In genomic region chr12:83916884-83917283, GRCm38 (mm10) we compare ENCODE assay signal across 11 mouse cellular contexts. TPM values are rescaled to one million over a fixed set of nuclear protein-coding genes. Genes with fewer than 3 reads are reported as not detected.
A peak's percentile ranks its signal among the peaks of the same experiment; 100 is the strongest.
DNase-seq lines count a peak whose midpoint lies in the region; ATAC-seq lines count a peak whose summit lies in the region.
"Had no signal": no experiment of that assay in that cellular context is flagged by ENCODE, and none has a peak within 500 bp of the region (broad histone marks: within the 10 kb centered on the region; RNA-seq: fewer than 3 reads in every experiment).

No protein-coding gene starts in this region.

- 0 out of 2 replicates have a peak overlapping the region, but pooled peaks have one; percentile 3 for H3K4me2 ChIP-seq in kidney, embryonic 15.5 days
- no peak overlapping the region for H3K4me2 ChIP-seq in forebrain, embryonic 16.5 days (ENCODE audit: low read length)
- H3K4me2 ChIP-seq: midbrain, embryonic 15.5 days had no signal

- peak; percentile 15 to 55 for DNase-seq in adrenal gland, adult (ENCODE audit: inconsistent age in 2 of 2, low spot score in 1 of 2)
- no peak for DNase-seq in adrenal gland, postnatal 25 days
- no peak for DNase-seq in kidney, adult 18-20 months
- peak; percentile 39 to 55 for DNase-seq in heart, postnatal 14 days
- peak; percentile 23 for DNase-seq in lung, postnatal 25 days (ENCODE audit: low spot score)
- DNase-seq: layer of hippocampus, postnatal 36 days had no signal

- peaks cover 24% of the 10 kb centered on the region for H3K4me1 ChIP-seq in kidney, embryonic 15.5 days
- H3K4me1 ChIP-seq in forebrain, embryonic 16.5 days (replicated peaks; ENCODE audit: control insufficient read depth, insufficient read depth, low read length): peaks cover 11% of the 10 kb centered on the region

- WGBS in kidney, embryonic 15.5 days: 59% methylated on average over 9 of the region's 9 CpGs
- 83% methylated on average over 9 of the region's 9 CpGs for WGBS in forebrain, embryonic 16.5 days

- no peaks in the 10 kb centered on the region for H3K9me3 ChIP-seq in kidney, embryonic 15.5 days (replicated peaks)
- no peaks in the 10 kb centered on the region for H3K9me3 ChIP-seq in forebrain, embryonic 16.5 days (ENCODE audit: control insufficient read depth, low read length)
- H3K9me3 ChIP-seq: midbrain, embryonic 15.5 days had no signal

- no peak overlapping the region for H3K4me3 ChIP-seq in kidney, embryonic 15.5 days (replicated peaks)
- no peak overlapping the region for H3K4me3 ChIP-seq in forebrain, embryonic 16.5 days (replicated peaks; ENCODE audit: low read length)
- H3K4me3 ChIP-seq: midbrain, embryonic 15.5 days had no signal

- intact Hi-C loops in heart, postnatal 14 days (cut with DNase I): no loop called here

- no peak for ATAC-seq in kidney, embryonic 15.5 days (replicated peaks; ENCODE audit: low FRiP score)
- ATAC-seq in forebrain, embryonic 16.5 days: no peak
- ATAC-seq in erythroid progenitor cell, adult 5-6 weeks (replicated peaks; ENCODE audit: low FRiP score, poor library complexity, severe bottlenecking): no peak
- ATAC-seq: hindbrain, embryonic 16.5 days; midbrain, embryonic 15.5 days had no signal

- H3K27ac ChIP-seq in kidney, embryonic 15.5 days: 0 out of 2 replicates have a peak overlapping the region, but pooled peaks have one; percentile 58
- H3K27ac ChIP-seq in forebrain, embryonic 16.5 days (ENCODE audit: low read length): no peak overlapping the region
- H3K27ac ChIP-seq: midbrain, embryonic 15.5 days had no signal

- no peaks in the 10 kb centered on the region for H3K27me3 ChIP-seq in kidney, embryonic 15.5 days
- H3K27me3 ChIP-seq in forebrain, embryonic 16.5 days (replicated peaks; ENCODE audit: control insufficient read depth, insufficient read depth, low read length): no peaks in the 10 kb centered on the region
- H3K27me3 ChIP-seq: midbrain, embryonic 15.5 days had no signal

- H3K36me3 ChIP-seq in kidney, embryonic 15.5 days: peaks cover 9% of the 10 kb centered on the region; the same call in 1 of the 2 replicates
- H3K36me3 ChIP-seq in forebrain, embryonic 16.5 days (ENCODE audit: control insufficient read depth, insufficient read depth): no peaks in the 10 kb centered on the region
- H3K36me3 ChIP-seq: midbrain, embryonic 15.5 days had no signal

- no peak overlapping the region for H3K9ac ChIP-seq in kidney, embryonic 15.5 days
- H3K9ac ChIP-seq in forebrain, embryonic 16.5 days (replicated peaks; ENCODE audit: low read depth, low read length): no peak overlapping the region
- H3K9ac ChIP-seq: midbrain, embryonic 15.5 days had no signal

RNA-seq across cellular contexts. Expression of gene Numb, which starts 4.8 kb away (rescaled TPM):
- 47.5 and 52.1 TPM in 2 replicates for total RNA-seq in adrenal gland, postnatal 25 days (2021)
- 41.2 and 41.3 TPM in 2 replicates for polyA plus RNA-seq in kidney, embryonic 15.5 days (2015; fragmentation: Nextera tagmentation; extraction: Ambion mirVana)
- 10 to 100 TPM; 37.2 to 38.0 TPM for total RNA-seq in heart, postnatal 14 days (2021)
- 16.3 and 19.2 TPM in 2 replicates for polyA plus RNA-seq in forebrain, embryonic 16.5 days (2015; fragmentation: Nextera tagmentation; extraction: Ambion mirVana)
- total RNA-seq in erythroid progenitor cell, adult 5-6 weeks (2015; ENCODE audit: low replicate concordance): 8.6 and 12.6 TPM in 2 replicates
- 18.7 and 31.4 TPM in 2 replicates for total RNA-seq in erythroid progenitor cell, adult 5-6 weeks (2017; ENCODE audit: low replicate concordance)

RNA-seq across cellular contexts. Expression of gene Riox1, which starts 33.5 kb away (rescaled TPM):
- total RNA-seq in adrenal gland, postnatal 25 days (2021): 15.4 and 16.2 TPM in 2 replicates
- 14.0 and 14.1 TPM in 2 replicates for polyA plus RNA-seq in kidney, embryonic 15.5 days (2015; fragmentation: Nextera tagmentation; extraction: Ambion mirVana)
- total RNA-seq in heart, postnatal 14 days (2021): 1 to 10 TPM; 5.0 to 5.9 TPM
- 9.3 and 9.7 TPM in 2 replicates for polyA plus RNA-seq in forebrain, embryonic 16.5 days (2015; fragmentation: Nextera tagmentation; extraction: Ambion mirVana)
- 6.7 TPM in 1 of 2 replicates, not detected in the other for total RNA-seq in erythroid progenitor cell, adult 5-6 weeks (2015; ENCODE audit: low replicate concordance)
- total RNA-seq in erythroid progenitor cell, adult 5-6 weeks (2017; ENCODE audit: low replicate concordance): 2.0 and 2.2 TPM in 2 replicates

Comparison
In these comparisons a context has a peak if more than half of its experiments do, and no peak if none do; other contexts are left out.
1. DNase-seq: peak in adrenal gland, adult (2 of 2), heart, postnatal 14 days (2 of 2) and lung, postnatal 25 days (single experiment); none in adrenal gland, postnatal 25 days (single experiment) and kidney, adult 18-20 months (single experiment).